Mouse (Mus musculus): Measurements from ENCODE around the gene Rxrg.

DNA sequence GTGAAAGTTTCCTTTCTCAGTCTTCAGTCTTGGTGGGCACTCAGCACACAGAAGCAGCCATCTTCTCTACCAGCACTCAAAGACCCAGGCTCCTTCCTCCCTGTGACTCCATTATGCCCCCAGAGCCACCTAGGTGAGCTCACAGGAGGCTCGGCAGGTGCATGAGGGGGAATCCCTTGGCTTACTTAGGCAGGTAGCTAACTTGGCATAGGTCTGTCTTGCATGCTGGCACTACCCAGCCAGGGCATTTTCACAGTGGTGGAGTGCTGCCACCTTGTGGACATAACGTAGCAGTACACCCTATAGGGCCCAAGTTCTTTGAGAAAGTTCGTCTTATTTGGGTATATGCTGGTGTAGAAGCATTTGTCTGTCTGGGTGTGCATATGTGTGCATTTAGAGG, 38.8 kb downstream of the Rxrg start:
- TF ChIP-seq POLR2A (IDR thresholded peaks at IDR 0.05; ENCODE audit: control insufficient read depth in 1 of 2, insufficient read depth in 1 of 2, low read depth in 1 of 2, low read length in 2 of 2, poor library complexity in 1 of 2) (no peak), TAL1 (IDR thresholded peaks at IDR 0.05; ENCODE audit: low read length) (no peak), CTCF (IDR thresholded peaks at IDR 0.05 in 2 of 3, conservative IDR thresholded peaks at IDR 0.05 in 1 of 3; ENCODE audit: control insufficient read depth in 1 of 3, insufficient read depth in 1 of 3, low read depth in 2 of 3, low read length in 3 of 3, poor library complexity in 1 of 3, severe bottlenecking in 1 of 3) (peak; percentile 67 to 75 (median 71)), HCFC1 (IDR thresholded peaks at IDR 0.05; ENCODE audit: low read depth, low read length) (no peak), CHD1 (IDR thresholded peaks at IDR 0.05; ENCODE audit: low read depth, low read length) (no peak), BHLHE40 (IDR thresholded peaks at IDR 0.05; ENCODE audit: borderline replicate concordance, low read depth, low read length) (no peak), MAZ (IDR thresholded peaks at IDR 0.05; ENCODE audit: low read depth, low read length) (no peak), MAFK (IDR thresholded peaks at IDR 0.05; ENCODE audit: borderline replicate concordance, low read depth, low read length) (no peak), ZNF384 (IDR thresholded peaks at IDR 0.05; ENCODE audit: low read depth, low read length) (no peak), MEF2A (IDR thresholded peaks at IDR 0.05; ENCODE audit: extremely low read depth, insufficient replicate concordance, low read depth, low read length, poor library complexity, severe bottlenecking) (no peak), JUND (IDR thresholded peaks at IDR 0.05; ENCODE audit: low read depth, low read length) (no peak), MAX (IDR thresholded peaks at IDR 0.05; ENCODE audit: low read length) (no peak)

Measured in MEL (cell line).